Mouse (Mus musculus) left cerebral cortex, adult 2 months (tissue): ENCODE measurements at regions not wholly inside any gene's neighbourhood (a gene's known extent, or its start where the extent isn't known, plus 50 kb on each side); places are given as distances from the start of the nearest gene placed in this dataset.

Source experiments
- DNase-seq, 2 experiments: peaks; one replicate each; pipeline ENCODE4 v3.0.0; 2021 to 2022; ENCODE audit warnings: low spot score in 2 of 2, mixed read lengths in 1 of 2; ENCODE audit errors: extremely low spot score in 1 of 2
- H3K27ac ChIP-seq: fragments of 200-600 bp; 2 replicates; pipeline ENCODE4 v1.8.1; 2022
- H3K4me3 ChIP-seq: fragments of 200-600 bp; 2 replicates; pipeline ENCODE4 v1.8.1; 2022
- CTCF ChIP-seq: fragments of 200-600 bp; IDR thresholded peaks from 2 replicates; pipeline ENCODE4 v1.8.1; 2022; ENCODE audit warnings: antibody characterized with exemption, mild to moderate bottlenecking, moderate library complexity
- intact Hi-C: fragments of 180-260 bp; cut with DNase I; formaldehyde crosslinking; loops from one replicate; pipeline ENCODE4 v1.15.1; 2025

DNA sequence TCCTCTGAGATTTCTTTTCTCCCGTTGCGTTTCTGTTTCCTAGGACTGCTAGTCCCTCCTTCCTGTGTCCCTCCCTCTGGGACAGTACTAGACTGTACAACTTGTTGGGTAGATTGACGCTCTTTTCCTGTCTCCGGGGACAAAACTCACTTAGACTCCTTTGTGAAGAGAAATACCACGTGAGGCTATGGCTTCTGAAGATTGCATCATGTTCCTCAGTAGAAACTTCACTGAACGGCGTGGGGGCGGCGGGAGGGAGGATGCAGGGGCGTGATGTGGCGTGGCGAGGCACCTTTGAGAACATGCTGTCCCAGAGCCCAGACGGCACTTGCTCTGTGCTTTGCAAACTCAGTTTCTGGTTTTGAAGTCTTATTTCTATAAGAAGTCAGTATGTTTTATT, 78.5 kb downstream of the Spata18 start:
- H3K27ac ChIP-seq = no peak overlapping the region
- no peak overlapping the region for H3K4me3 ChIP-seq
- intact Hi-C loops = no loop called here
- TF ChIP-seq CTCF = no peak
- no peak for DNase-seq

GRCm38 (mm10) chr5:73731423-73731822, 80.2 kb downstream of the Spata18 start:
- Histone ChIP-seq H3K4me3 (no peak overlapping the region), H3K27ac (no peak overlapping the region)
- TF ChIP-seq CTCF = no peak
- intact Hi-C loops = no loop called here
- DNase-seq = no peak

DNA sequence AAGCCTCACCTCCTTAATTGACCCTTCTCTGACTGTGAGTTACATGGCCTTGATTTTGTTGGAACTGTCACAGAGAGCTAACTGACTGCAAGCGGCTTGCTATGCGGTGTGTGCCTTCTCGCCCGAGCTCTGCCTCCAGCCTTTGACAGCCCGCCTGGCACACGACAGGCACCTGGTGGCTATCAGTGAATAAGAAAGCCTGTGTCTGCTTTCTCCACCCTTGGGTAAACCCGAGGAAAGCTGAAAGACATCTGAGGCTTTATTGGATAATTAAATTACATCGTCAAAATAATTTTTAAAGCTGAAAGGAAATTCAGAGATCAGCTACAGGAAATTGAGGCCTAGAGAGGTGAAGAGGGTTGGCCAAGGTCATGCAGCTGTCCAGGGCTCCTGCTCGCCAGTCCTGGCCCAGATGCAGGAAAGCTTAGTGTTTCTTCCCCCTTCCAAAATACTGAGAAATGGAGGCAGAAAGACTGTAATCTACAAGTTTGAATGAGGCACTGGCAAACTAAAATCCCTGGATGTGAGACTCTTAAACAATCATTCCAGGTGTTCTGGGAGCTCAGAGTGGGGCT, 80.9 kb downstream of the Spata18 start:
- no peak overlapping the region for H3K4me3 ChIP-seq
- no peak for TF ChIP-seq CTCF
- intact Hi-C loops = no loop called here
- H3K27ac ChIP-seq = no peak overlapping the region
- no peak for DNase-seq

DNA sequence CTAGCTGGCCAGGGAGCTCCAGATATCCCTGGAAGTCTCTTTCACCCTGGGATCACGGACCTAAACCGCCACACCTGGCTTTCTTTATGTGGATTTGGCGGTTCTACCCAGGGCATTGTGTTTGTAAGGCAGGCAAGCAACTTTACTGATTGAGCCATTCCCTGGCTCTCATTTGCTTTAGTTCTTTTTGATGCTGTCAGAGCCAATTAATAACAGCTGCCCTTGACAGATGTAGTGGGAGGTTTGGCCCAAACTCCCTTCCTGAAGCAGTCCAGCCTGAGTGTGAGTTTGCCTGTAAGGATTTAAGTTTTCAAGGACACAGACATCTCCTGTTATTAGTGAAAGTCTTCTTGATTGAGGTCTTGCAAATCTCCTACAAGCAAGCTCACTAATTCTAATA, 89.6 kb downstream of the Spata18 start:
- no peak for TF ChIP-seq CTCF
- intact Hi-C loops = no loop called here
- H3K27ac ChIP-seq = no peak overlapping the region
- DNase-seq = no peak
- H3K4me3 ChIP-seq = no peak overlapping the region

- intact Hi-C loops = no loop called here
- Histone ChIP-seq H3K27ac (no peak overlapping the region), H3K4me3 (no peak overlapping the region)
- DNase-seq = no peak
- no peak for TF ChIP-seq CTCF
Observed at GRCm38 (mm10) chr5:73741441-73741840, 90.3 kb downstream of the Spata18 start.

DNA sequence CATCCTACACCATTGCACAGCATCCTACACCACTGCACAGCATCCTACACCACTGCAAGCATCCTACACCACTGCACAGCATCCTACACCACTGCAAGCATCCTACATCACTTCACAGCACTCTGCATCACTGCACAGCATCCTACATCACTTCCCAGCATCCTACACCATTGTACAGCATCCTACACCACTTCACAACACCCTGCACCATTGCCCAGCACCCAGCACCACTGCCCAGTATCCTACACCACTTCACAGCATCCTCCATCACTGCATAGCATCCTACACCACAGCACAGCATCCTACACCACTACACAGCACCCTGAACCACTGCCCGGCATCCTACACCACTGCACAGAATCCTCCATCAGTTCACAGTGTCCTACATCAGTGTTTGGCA, 92.8 kb downstream of the Spata18 start:
- intact Hi-C loops = no loop called here
- H3K27ac ChIP-seq = no peak overlapping the region
- no peak for DNase-seq
- no peak for TF ChIP-seq CTCF
- no peak overlapping the region for H3K4me3 ChIP-seq

GRCm38 (mm10) chr5:73749791-73750190, 98.6 kb downstream of the Spata18 start:
- intact Hi-C loops = no loop called here
- no peak for TF ChIP-seq CTCF
- H3K4me3 ChIP-seq = no peak overlapping the region
- H3K27ac ChIP-seq = no peak overlapping the region
- no peak for DNase-seq

DNA sequence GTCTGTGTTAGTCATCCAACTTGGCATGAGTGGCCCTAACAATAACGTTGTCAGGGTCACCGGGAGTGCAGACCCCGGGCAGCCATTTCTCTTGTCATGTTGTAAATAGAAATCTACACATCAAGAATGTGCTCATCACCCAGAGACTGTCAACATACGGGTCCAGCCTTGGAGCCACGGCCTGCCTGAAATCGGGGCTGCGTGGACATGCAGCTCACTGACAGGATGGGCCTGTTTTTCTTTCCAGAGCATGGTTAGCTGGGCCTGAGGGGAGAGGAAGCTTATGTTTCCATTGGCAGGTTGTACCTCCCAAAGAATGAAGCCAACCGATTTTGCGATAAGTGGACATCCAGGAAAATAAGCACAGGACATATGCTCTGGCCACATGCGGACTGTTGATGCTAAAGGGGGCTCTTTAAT, 101.1 kb downstream of the Spata18 start:
- TF ChIP-seq CTCF = no peak
- intact Hi-C loops = no loop called here
- DNase-seq = no peak
- Histone ChIP-seq H3K27ac (no peak overlapping the region), H3K4me3 (no peak overlapping the region)

DNA sequence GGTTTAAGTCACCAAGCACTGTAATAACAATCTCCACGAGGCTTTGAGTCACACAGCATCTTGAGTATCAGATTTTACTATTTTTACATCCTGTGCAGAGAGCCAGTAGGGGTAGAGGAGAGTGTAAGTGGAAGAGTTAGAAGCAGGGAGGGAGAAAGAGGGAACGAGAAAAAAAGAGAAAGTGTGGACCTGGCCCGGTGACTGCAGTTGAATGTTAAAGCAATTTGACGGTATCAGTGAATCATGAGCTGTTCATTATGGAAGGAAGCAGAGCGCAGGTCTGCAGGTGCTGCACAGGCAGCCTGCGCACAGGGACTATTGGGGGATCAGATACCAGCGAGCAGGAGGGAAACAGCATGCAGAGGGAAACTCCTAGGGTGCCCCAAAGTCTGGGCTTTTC, 102.6 kb downstream of the Spata18 start:
- intact Hi-C loops = no loop called here
- H3K4me3 ChIP-seq = no peak overlapping the region
- H3K27ac ChIP-seq = no peak overlapping the region
- no peak for DNase-seq
- no peak for TF ChIP-seq CTCF

- intact Hi-C loops = no loop called here
- no peak for DNase-seq
- Histone ChIP-seq H3K4me3 (no peak overlapping the region), H3K27ac (no peak overlapping the region)
- no peak for TF ChIP-seq CTCF
Observed at GRCm38 (mm10) chr5:73758534-73758933, 107.4 kb downstream of the Spata18 start.

- Histone ChIP-seq H3K4me3 (no peak overlapping the region), H3K27ac (0 out of 2 replicates have a peak overlapping the region, but pooled peaks have one; percentile 44)
- intact Hi-C loops = loop anchor here (1.0 to 5.0 kb wide), 4 partner anchors 91 to 1396 kb away; no protein-coding TSS in a partner anchor
- TF ChIP-seq CTCF = no peak
- DNase-seq = no peak
Observed at GRCm38 (mm10) chr5:73761236-73761635, 110.1 kb downstream of the Spata18 start.

DNA sequence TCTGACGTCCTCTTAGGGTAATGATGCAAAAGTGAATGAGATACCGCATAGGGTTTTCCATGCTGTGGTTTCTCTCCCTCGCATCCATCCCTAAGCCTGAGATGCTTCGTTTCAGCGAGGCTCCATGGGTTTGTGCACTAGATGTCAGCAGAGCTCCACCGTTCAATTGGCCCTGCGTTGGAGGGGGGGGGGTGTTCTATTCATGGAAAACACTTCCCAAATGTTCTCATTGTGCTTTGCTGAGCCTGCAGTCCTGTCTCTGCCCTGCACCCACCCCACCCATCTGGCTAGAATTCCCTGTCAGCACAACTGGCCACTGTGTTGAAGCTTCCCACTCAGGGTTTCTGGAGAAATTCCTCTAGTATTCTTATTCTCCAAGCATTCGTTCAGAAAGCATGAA, 110.5 kb downstream of the Spata18 start:
- peak; percentile 70 for TF ChIP-seq CTCF
- intact Hi-C loops = loop anchor here (1.0 to 5.0 kb wide), 4 partner anchors 91 to 1396 kb away; no protein-coding TSS in a partner anchor
- Histone ChIP-seq H3K4me3 (no peak overlapping the region), H3K27ac (peak overlapping the region; percentile 63; the same call in 1 of the 2 replicates)
- peak; percentile 55 to 65 for DNase-seq

GRCm38 (mm10) chr5:73764226-73764625, 113.0 kb downstream of the Spata18 start:
- no peak for DNase-seq
- Histone ChIP-seq H3K27ac (no peak overlapping the region), H3K4me3 (no peak overlapping the region)
- TF ChIP-seq CTCF = no peak
- intact Hi-C loops = loop anchor here (5.0 kb wide), 1 partner anchor 88 kb away; no protein-coding TSS in a partner anchor
